Comparison of ENCODE assay signal across 8 mouse cellular contexts in the genomic region with DNA sequence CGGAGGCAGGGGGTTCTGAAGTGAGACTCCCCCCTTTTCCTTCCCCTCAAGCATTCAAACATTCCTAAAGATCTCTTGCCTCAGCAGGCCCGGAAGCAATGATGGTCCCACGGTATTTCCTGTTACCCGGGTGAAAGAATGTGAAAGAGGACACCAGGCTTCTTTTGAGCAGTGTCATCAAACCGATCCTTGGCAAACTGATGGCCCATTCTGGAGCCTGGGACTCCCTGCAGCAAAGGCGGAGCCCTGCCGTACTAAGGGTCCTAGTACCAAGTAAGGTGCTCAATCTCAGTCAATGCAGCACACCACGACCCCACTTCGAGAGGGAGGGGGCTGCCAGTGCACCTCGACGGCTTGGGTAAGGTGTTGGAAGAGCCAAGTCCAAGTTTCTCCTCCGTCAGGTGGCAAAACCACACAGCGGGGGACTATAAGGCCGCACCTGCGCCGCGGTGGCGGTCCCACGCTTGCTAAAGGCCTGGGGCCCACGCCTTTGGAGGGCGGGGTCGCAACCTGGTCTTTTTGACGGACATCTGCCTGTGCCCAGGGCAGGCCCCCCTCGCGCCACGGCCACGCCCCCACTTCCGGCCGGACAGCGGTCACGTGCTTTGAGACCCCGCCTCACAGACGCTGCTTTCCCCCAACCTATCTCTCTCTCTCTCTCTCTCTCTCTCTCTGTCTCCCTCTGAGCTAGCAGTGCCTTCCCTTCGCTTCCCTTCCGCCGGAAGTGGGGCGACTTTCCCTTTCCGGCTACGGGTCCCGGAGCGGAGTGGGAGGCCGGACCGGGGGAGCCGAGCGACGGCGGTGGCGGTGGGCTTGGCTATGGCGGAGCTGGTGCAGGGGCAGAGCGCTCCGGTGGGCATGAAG. TPM values are rescaled to one million over a fixed set of nuclear protein-coding genes. Genes with fewer than 3 reads are reported as not detected.
DNase-seq lines count a peak whose midpoint lies in the region; ATAC-seq and TF ChIP-seq lines count a peak whose summit lies in the region.

TSS of gene Fubp3 (plus strand) at position 601 of the 864 bp plus-strand sequence.

- no peak for TF ChIP-seq CTCF in liver, embryonic 14.5 days (IDR thresholded peaks at IDR 0.05; ENCODE audit: low read depth)
- 0 out of 2 replicates have a peak, but pooled peaks have one; percentile 13 for TF ChIP-seq CTCF in stomach, postnatal 0 days (IDR thresholded peaks at IDR 0.05; ENCODE audit: low read depth)

- peak within 1 kb of the TSS; percentile 96 for H3K27ac ChIP-seq in forebrain, embryonic 10.5 days
- peak within 1 kb of the TSS; percentile 85 for H3K27ac ChIP-seq in heart, embryonic 15.5 days
- no peak within 1 kb of the TSS; the same call in none of the 2 replicates for H3K27ac ChIP-seq in liver, embryonic 14.5 days
- peak within 1 kb of the TSS; percentile 85 for H3K27ac ChIP-seq in neural tube, embryonic 11.5 days (ENCODE audit: low read depth, low read length)
- peak within 1 kb of the TSS; percentile 95 for H3K27ac ChIP-seq in stomach, postnatal 0 days (replicated peaks)

- peak within 1 kb of the TSS; percentile 74 for H3K4me2 ChIP-seq in heart, embryonic 15.5 days
- H3K4me2 ChIP-seq in liver, embryonic 14.5 days (ENCODE audit: low read depth): peak within 1 kb of the TSS; percentile 80
- peak within 1 kb of the TSS; percentile 61 for H3K4me2 ChIP-seq in neural tube, embryonic 11.5 days (ENCODE audit: low read depth)
- peak within 1 kb of the TSS; percentile 93 for H3K4me2 ChIP-seq in stomach, postnatal 0 days (replicated peaks; ENCODE audit: low read depth)

- H3K9me3 ChIP-seq in forebrain, embryonic 10.5 days: peaks cover 3% of the 10 kb centered on the region; the same call in 1 of the 2 replicates
- no peaks in the 10 kb centered on the region for H3K9me3 ChIP-seq in heart, embryonic 15.5 days (replicated peaks)
- no peaks in the 10 kb centered on the region for H3K9me3 ChIP-seq in liver, embryonic 14.5 days (ENCODE audit: control insufficient read depth, low read length)
- H3K9me3 ChIP-seq in neural tube, embryonic 11.5 days (ENCODE audit: control insufficient read depth, low read length): no peaks in the 10 kb centered on the region
- no peaks in the 10 kb centered on the region for H3K9me3 ChIP-seq in stomach, postnatal 0 days (ENCODE audit: control insufficient read depth, low read length)

- TF ChIP-seq EP300 in liver, embryonic 14.5 days (IDR thresholded peaks at IDR 0.05; ENCODE audit: low read depth): no peak
- no peak for TF ChIP-seq EP300 in stomach, postnatal 0 days (optimal IDR thresholded peaks at IDR 0.05)

- peak; percentile 98 for ATAC-seq in heart, embryonic 15.5 days (replicated peaks; ENCODE audit: insufficient number of reproducible peaks, insufficient read depth, low FRiP score, low read depth)
- peak; percentile 89 for ATAC-seq in liver, embryonic 14.5 days (ENCODE audit: insufficient read depth)
- peak; percentile 92 for ATAC-seq in neural tube, embryonic 11.5 days (ENCODE audit: insufficient read depth, low FRiP score, low TSS enrichment)
- ATAC-seq in stomach, postnatal 0 days (ENCODE audit: low FRiP score, low TSS enrichment): peak; percentile 97

- peaks cover 27% of the 10 kb centered on the region for H3K4me1 ChIP-seq in forebrain, embryonic 10.5 days
- peaks cover 16% of the 10 kb centered on the region for H3K4me1 ChIP-seq in heart, embryonic 15.5 days (replicated peaks)
- H3K4me1 ChIP-seq in liver, embryonic 14.5 days (replicated peaks; ENCODE audit: control insufficient read depth in 2 of 2, insufficient read depth in 2 of 2, low read length in 1 of 2): peaks cover 6 to 14% of the 10 kb centered on the region in 2 experiments; a peak in 3 of 4 replicates
- H3K4me1 ChIP-seq in neural tube, embryonic 11.5 days (ENCODE audit: control insufficient read depth, insufficient read depth, low read length): peaks cover 7% of the 10 kb centered on the region
- 0 out of 2 replicates have a peak, but pooled peaks cover 3% of the 10 kb centered on the region for H3K4me1 ChIP-seq in stomach, postnatal 0 days (replicated peaks; ENCODE audit: control insufficient read depth, insufficient read depth)

- 2% methylated on average over 50 of the region's 51 CpGs for WGBS in forebrain, embryonic 10.5 days
- 1% methylated on average over 51 of the region's 51 CpGs for WGBS in heart, embryonic 15.5 days
- WGBS in liver, embryonic 14.5 days (ENCODE audit: insufficient replicate concordance): 2% methylated on average over 43 of the region's 51 CpGs
- WGBS in neural tube, embryonic 11.5 days: under 1% methylated on average over 50 of the region's 51 CpGs
- WGBS in stomach, postnatal 0 days: 1% methylated on average over 50 of the region's 51 CpGs

- H3K36me3 ChIP-seq in forebrain, embryonic 10.5 days (replicated peaks): peaks cover 34% of the 10 kb centered on the region
- H3K36me3 ChIP-seq in heart, embryonic 15.5 days: no peaks in the 10 kb centered on the region
- no peaks in the 10 kb centered on the region for H3K36me3 ChIP-seq in liver, embryonic 14.5 days (replicated peaks; ENCODE audit: control insufficient read depth, insufficient read depth, low read depth)
- peaks cover 4% of the 10 kb centered on the region; the same call in 1 of the 2 replicates for H3K36me3 ChIP-seq in neural tube, embryonic 11.5 days (ENCODE audit: control insufficient read depth, insufficient read depth, low read length)
- H3K36me3 ChIP-seq in stomach, postnatal 0 days (ENCODE audit: control insufficient read depth, insufficient read depth, low read length): no peaks in the 10 kb centered on the region; the same call in 1 of the 2 replicates

- peak within 1 kb of the TSS; percentile 100 for H3K4me3 ChIP-seq in forebrain, embryonic 10.5 days
- peak within 1 kb of the TSS; percentile 78 for H3K4me3 ChIP-seq in heart, embryonic 15.5 days
- H3K4me3 ChIP-seq in liver, embryonic 14.5 days (ENCODE audit: insufficient read depth in 1 of 2, low read depth in 2 of 2, low read length in 2 of 2): peak within 1 kb of the TSS; percentile 72 to 78
- peak within 1 kb of the TSS; percentile 98 for H3K4me3 ChIP-seq in neural tube, embryonic 11.5 days (ENCODE audit: low read depth, low read length)
- H3K4me3 ChIP-seq in stomach, postnatal 0 days (ENCODE audit: low read depth, low read length): peak within 1 kb of the TSS; percentile 98

- H3K27me3 ChIP-seq in forebrain, embryonic 10.5 days (ENCODE audit: poor library complexity, severe bottlenecking): no peaks in the 10 kb centered on the region; the same call in 1 of the 2 replicates
- no peaks in the 10 kb centered on the region for H3K27me3 ChIP-seq in heart, embryonic 15.5 days
- no peaks in the 10 kb centered on the region for H3K27me3 ChIP-seq in liver, embryonic 14.5 days (ENCODE audit: control insufficient read depth, insufficient read depth, low read length)
- no peaks in the 10 kb centered on the region for H3K27me3 ChIP-seq in neural tube, embryonic 11.5 days (ENCODE audit: control insufficient read depth, insufficient read depth, low read length)
- no peaks in the 10 kb centered on the region for H3K27me3 ChIP-seq in stomach, postnatal 0 days (ENCODE audit: control insufficient read depth, insufficient read depth, low read length)

- H3K9ac ChIP-seq in heart, embryonic 15.5 days: peak within 1 kb of the TSS; percentile 90
- H3K9ac ChIP-seq in liver, embryonic 14.5 days (replicated peaks): peak within 1 kb of the TSS; percentile 70
- peak within 1 kb of the TSS; percentile 96 for H3K9ac ChIP-seq in neural tube, embryonic 11.5 days (ENCODE audit: low read length)
- peak within 1 kb of the TSS; percentile 97 for H3K9ac ChIP-seq in stomach, postnatal 0 days (ENCODE audit: low read length)

- DNase-seq in CD8-positive naive resting alpha-beta T cell, adult 2 months (ENCODE audit: low read depth in 2 of 2, low spot score in 2 of 2): peak; percentile 45 to 53
- DNase-seq in c-Kit-positive CD71-negative TER-119-negative erythroid progenitor cells, embryonic 14.5 days (ENCODE audit: low read depth): peak; percentile 73
- peak; percentile 96 for DNase-seq in forebrain, embryonic 10.5 days (ENCODE audit: extremely low spot score, low spot score)
- DNase-seq in kidney, postnatal 25 days: peak; percentile 92 to 97
- DNase-seq in liver, embryonic 14.5 days (ENCODE audit: low read depth in 3 of 3, low spot score in 3 of 3): peak; percentile 59 to 64 (median 61)
- peak; percentile 90 for DNase-seq in neural tube, embryonic 11.5 days (ENCODE audit: low spot score)
- peak; percentile 94 for DNase-seq in stomach, postnatal 0 days (ENCODE audit: low spot score)

RNA-seq across cellular contexts. Expression of gene Fubp3, which starts in this region (rescaled TPM):
- 92.9 and 97.4 TPM in 2 replicates for polyA plus RNA-seq in forebrain, embryonic 10.5 days (2016; fragmentation: Nextera tagmentation; extraction: Ambion mirVana)
- 43.1 and 44.5 TPM in 2 replicates for polyA plus RNA-seq in heart, embryonic 15.5 days (2015; fragmentation: Nextera tagmentation; extraction: Ambion mirVana)
- 11.6 and 14.0 TPM in 2 replicates for polyA plus RNA-seq in liver, embryonic 14.5 days (2012; rRNA removed)
- 19.0 and 22.1 TPM in 2 replicates for polyA plus RNA-seq in liver, embryonic 14.5 days (2014; fragmentation: Nextera tagmentation; extraction: Ambion mirVana)
- polyA plus RNA-seq in neural tube, embryonic 11.5 days (2014; fragmentation: Nextera tagmentation; extraction: Ambion mirVana): 87.0 and 90.9 TPM in 2 replicates
- polyA plus RNA-seq in stomach, postnatal 0 days (2015; fragmentation: Nextera tagmentation; extraction: Ambion mirVana): 45.5 and 50.2 TPM in 2 replicates
